Mouse (Mus musculus): ENCODE data around the gene Dgcr2. TPM values are rescaled to one million over a fixed set of nuclear protein-coding genes. Genes with fewer than 3 reads are reported as not detected.

The Dgcr2 gene
- 100 to 1,000 TPM; 102 to 106 TPM for total RNA-seq (2021)
- long read RNA-seq, full-length matches to known transcripts: 100 of 116 reads
- long read RNA-seq, partial matches to known transcripts: 13 of 116 reads
- long read RNA-seq, other reads (novel, unspliced or antisense): 3 of 116 reads

- no peak for DNase-seq (ENCODE audit: low spot score in 2 of 2)
These were observed at the start of gene Dgcr2, which contains the start of gene Tssk2 for GRCm38 (mm10) chr16:17898462-17898861. Gene Dgcr2 (minus strand): TSS chr16:17898562. Gene Tssk2 (plus strand): TSS chr16:17898637.

- no peak for DNase-seq (ENCODE audit: low spot score in 2 of 2)
These were observed 46.9 kb upstream of the Dgcr2 start for GRCm38 (mm10) chr16:17945081-17945831.

- DNase-seq (ENCODE audit: low spot score in 2 of 2): no peak
These were observed 45.1 kb upstream of the Dgcr2 start for GRCm38 (mm10) chr16:17943466-17943865.

- no peak for DNase-seq (ENCODE audit: low spot score in 2 of 2)
These were observed 40.9 kb upstream of the Dgcr2 start for GRCm38 (mm10) chr16:17939255-17939751.

GRCm38 (mm10) chr16:17938821-17939220 lies 40.5 kb upstream of the Dgcr2 start:
- peak in 1 of 2 experiments; percentile 48 for DNase-seq (ENCODE audit: low spot score in 2 of 2)

GRCm38 (mm10) chr16:17938187-17938586 lies 39.8 kb upstream of the Dgcr2 start:
- no peak for DNase-seq (ENCODE audit: low spot score in 2 of 2)

GRCm38 (mm10) chr16:17936776-17937175 lies 38.4 kb upstream of the Dgcr2 start:
- no peak for DNase-seq (ENCODE audit: low spot score in 2 of 2)

GRCm38 (mm10) chr16:17934445-17934910 lies 36.1 kb upstream of the Dgcr2 start:
- DNase-seq (ENCODE audit: low spot score in 2 of 2): no peak

GRCm38 (mm10) chr16:17933594-17934444 lies 35.5 kb upstream of the Dgcr2 start:
- DNase-seq (ENCODE audit: low spot score in 2 of 2): no peak

GRCm38 (mm10) chr16:17931906-17932460 lies 33.6 kb upstream of the Dgcr2 start:
- no peak for DNase-seq (ENCODE audit: low spot score in 2 of 2)

GRCm38 (mm10) chr16:17929631-17930030 lies 31.3 kb upstream of the Dgcr2 start:
- DNase-seq (ENCODE audit: low spot score in 2 of 2): no peak

- DNase-seq (ENCODE audit: low spot score in 2 of 2): no peak
These were observed 30.8 kb upstream of the Dgcr2 start for GRCm38 (mm10) chr16:17929211-17929610.

GRCm38 (mm10) chr16:17928627-17929104 lies 30.3 kb upstream of the Dgcr2 start:
- DNase-seq (ENCODE audit: low spot score in 2 of 2): peak in 1 of 2 experiments; percentile 56

- peak; percentile 75 to 83 for DNase-seq (ENCODE audit: low spot score in 2 of 2)
These were observed 29.8 kb upstream of the Dgcr2 start, which contains the start of gene Slc25a1 for GRCm38 (mm10) chr16:17928087-17928580. Gene Slc25a1 (minus strand): TSS chr16:17928219.

- peak in 1 of 2 experiments; percentile 19 for DNase-seq (ENCODE audit: low spot score in 2 of 2)
These were observed 29.2 kb upstream of the Dgcr2 start for GRCm38 (mm10) chr16:17927351-17928082.

GRCm38 (mm10) chr16:17922163-17922538 lies 23.8 kb upstream of the Dgcr2 start:
- DNase-seq (ENCODE audit: low spot score in 2 of 2): no peak

GRCm38 (mm10) chr16:17921325-17922162 lies 23.2 kb upstream of the Dgcr2 start:
- peak; percentile 94 to 98 for DNase-seq (ENCODE audit: low spot score in 2 of 2)

GRCm38 (mm10) chr16:17920586-17920985 lies 22.2 kb upstream of the Dgcr2 start:
- DNase-seq (ENCODE audit: low spot score in 2 of 2): no peak
